Mouse (Mus musculus): ENCODE data around the gene Racgap1.
A peak's percentile ranks its signal among the peaks of the same experiment; 100 is the strongest.

DNA sequence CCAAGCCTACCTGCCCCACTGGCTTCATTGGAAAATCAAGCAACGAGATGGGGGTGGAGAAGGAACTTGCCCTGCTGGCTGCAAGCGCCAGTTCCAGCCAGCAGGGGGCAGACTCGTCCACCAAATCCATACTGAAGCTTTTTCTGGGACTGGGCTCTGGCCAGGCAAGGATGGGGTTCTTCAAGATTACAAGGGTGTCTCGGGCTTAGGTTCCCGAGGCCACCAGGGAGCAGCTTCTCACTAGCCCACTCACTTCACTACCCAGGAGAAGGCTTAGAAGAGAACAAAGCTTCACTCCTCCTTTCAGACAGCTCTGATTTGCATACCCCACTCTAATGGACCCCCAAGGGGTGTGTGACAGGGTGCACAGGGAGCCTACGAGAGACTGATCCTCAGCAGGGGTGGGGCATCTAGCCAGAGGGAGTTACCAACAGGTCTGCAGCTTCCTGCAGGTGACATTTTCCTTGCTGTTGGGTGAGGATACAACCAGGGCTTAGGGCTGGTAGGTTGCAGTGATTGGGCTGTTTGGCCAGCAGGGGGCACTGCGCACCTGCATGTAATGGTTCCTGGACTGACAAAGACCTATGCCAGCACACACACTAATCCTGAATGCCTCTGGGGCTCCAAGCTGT lies 55.3 kb downstream of the Racgap1 start:
- TF ChIP-seq CTCF (IDR thresholded peaks at IDR 0.05; ENCODE audit: low read depth) (peak; percentile 93), EP300 (IDR thresholded peaks at IDR 0.05; ENCODE audit: low read depth) (no peak)

Measured in liver, postnatal 0 days (tissue).